Mouse (Mus musculus) heart, adult 11 months (tissue): Measurements from ENCODE around the gene Gbp9.
"Not testable (repeated sequence)": the region's sequence is repeated elsewhere in the genome, so short reads cannot be mapped to it uniquely, and the experiment has no call there.

Source experiments
- DNase-seq: peaks from one replicate; pipeline ENCODE4 v3.0.0; 2022

Gene Gbp9

GRCm38 (mm10) chr5:105053471-105054169 is 85.7 kb downstream of the Gbp9 start:
- not testable (repeated sequence) for DNase-seq

GRCm38 (mm10) chr5:105032362-105032761 is 107.0 kb downstream of the Gbp9 start:
- no peak for DNase-seq
